Mouse (Mus musculus): ENCODE results near the gene Pnisr.

Gene Pnisr

DNA sequence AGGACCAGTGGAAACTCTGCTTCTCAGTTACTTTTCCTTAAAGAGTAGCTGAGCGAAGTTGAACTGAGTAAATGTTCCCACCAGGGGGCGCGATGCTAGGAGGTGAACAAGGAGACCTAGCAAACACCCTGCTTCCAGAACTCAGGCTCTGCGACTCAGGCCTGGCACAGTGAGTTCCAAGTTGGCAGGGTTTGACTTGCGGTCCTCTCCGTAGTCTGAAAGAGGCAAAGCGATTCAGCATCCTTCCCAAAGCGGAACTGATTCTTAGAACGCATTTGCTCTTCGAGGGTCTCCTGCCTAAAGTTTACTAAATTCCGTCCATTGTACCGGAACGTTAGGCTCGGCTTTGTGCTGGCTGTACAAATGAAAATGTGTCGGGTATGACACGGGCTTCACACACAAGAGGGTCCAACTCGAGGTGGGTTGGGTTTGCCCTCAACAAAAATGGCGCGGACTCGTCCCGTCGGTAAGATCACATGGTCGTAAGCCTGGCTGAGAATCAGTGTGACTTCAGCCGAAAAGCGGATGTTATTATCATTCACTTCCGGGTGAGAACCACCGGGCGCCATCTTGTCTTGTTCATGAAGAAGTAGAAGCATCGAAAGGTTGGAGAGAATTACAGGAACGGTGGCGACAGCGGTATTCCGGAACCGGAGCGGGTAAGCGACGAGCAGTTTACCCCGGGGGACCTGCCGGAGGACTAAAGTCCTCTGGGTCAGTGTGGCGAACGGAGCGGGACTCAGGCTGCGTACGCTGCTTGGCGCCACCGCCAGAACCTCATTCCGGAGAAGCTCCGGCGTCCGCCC lies at the start of gene Pnisr:
Pnisr (plus strand) TSS at position 103 of the 806 bp plus-strand sequence.
- DNase-seq (ENCODE audit: low spot score), result peak; percentile 96

GRCm38 (mm10) chr4:21801013-21801412 lies 46.4 kb upstream of the Pnisr start:
- DNase-seq (ENCODE audit: low spot score), result no peak

GRCm38 (mm10) chr4:21801620-21802019 lies 45.8 kb upstream of the Pnisr start:
- DNase-seq (ENCODE audit: low spot score), result no peak

- DNase-seq (ENCODE audit: low spot score), result no peak
Measured at GRCm38 (mm10) chr4:21807204-21807603, 40.2 kb upstream of the Pnisr start.

DNA sequence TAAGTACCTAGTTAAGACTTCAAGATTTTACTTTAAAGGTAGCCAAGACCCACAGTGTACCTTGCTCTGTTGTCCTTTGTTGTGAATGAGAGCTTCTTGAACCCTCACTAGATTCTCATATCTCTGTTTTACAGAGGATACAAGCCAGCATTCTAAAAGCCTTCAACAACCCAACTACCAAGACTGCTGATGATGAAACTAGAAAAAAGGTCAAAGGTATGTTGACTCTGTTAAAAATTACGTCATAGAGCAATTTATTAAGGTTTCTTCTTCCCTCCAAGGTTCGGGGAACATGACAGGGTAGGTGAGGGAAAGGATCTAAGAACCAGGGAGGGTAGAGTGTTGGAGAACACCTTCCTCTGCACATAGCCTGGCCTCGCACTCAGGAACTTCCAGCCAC lies 36.8 kb upstream of the Pnisr start:
- no peak for DNase-seq (ENCODE audit: low spot score)

GRCm38 (mm10) chr4:21812635-21813034 lies 34.7 kb upstream of the Pnisr start:
- DNase-seq (ENCODE audit: low spot score), result no peak

DNA sequence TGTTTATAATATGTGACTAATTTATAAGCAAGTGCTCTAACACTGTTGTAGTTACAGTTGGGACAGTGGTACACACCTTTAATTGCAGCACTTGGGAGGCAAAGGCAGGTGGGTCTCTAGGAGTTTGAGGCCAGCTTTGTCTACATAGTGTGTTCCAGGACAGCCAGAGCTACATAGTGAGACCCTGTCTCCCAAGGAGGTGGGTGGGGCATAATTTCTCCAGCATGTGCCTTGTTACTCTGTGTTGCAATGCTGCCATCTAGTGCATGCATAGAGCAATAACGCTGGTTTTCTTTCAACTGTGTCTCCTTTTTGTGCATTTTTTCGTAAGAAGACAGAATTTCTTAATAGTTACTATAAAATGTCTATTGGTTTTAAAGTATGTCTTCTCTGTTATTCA lies 33.4 kb upstream of the Pnisr start:
- DNase-seq (ENCODE audit: low spot score), result peak; percentile 61

DNA sequence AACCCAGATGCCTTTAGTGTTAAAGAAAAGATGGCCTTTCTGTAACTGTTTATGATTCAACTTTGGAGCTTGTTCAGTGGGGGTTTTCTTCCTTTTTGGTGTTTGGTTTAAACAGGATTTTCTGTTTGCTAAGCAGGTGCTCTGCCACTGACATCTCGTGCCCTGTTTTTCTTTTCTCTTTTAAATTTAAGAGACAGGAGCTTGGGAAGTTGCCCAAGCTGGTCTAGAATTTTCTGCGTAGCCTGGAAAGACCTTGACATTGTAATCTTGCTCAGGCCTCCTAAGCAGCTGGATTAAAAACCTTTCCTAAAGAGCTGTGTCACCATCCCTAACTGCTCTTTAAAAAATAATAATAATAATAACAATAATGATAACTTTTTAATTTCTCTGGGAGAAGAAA lies 20.8 kb upstream of the Pnisr start:
- no peak for DNase-seq (ENCODE audit: low spot score)

GRCm38 (mm10) chr4:21832844-21833243 lies 14.5 kb upstream of the Pnisr start:
- no peak for DNase-seq (ENCODE audit: low spot score)

DNA sequence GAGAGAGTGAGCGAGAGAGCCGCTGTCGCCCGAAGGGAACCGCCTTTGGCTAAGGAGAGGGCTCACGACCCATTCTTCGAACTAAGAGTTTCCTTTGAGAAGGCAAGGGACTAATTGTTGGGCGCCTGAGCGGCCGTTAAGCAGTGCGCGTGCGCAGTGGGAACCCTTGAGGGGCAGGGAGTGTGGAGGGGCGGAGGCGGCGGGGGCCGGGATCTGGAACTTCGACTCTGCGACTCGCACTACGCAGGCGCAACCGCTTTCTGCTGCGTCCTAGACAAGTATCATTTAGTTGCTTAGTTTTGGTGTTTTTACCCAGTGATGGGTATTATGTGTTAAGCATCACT lies 876 bp downstream of the Pnisr start:
- peak; percentile 86 for DNase-seq (ENCODE audit: low spot score)

DNA sequence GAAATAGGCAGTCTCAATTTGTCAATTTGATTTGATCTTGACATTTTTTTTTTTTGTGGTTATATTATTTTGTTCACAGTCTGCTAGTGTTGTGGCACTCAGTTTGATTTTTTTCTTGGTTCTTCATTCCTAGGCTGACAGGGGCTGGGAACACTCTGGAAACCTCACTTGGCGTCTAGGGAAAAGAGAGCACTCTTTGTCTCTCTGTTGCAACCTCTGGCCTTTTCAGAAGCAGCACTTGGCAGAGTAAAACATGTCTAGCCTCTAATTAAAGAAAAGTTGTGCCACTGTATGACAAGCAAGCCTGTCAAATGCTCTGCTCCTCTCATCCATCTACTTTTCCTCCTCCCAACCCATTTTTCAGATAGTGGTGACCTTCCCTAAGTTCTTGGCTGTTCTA lies 10.1 kb downstream of the Pnisr start:
- no peak for DNase-seq (ENCODE audit: low spot score)

DNA sequence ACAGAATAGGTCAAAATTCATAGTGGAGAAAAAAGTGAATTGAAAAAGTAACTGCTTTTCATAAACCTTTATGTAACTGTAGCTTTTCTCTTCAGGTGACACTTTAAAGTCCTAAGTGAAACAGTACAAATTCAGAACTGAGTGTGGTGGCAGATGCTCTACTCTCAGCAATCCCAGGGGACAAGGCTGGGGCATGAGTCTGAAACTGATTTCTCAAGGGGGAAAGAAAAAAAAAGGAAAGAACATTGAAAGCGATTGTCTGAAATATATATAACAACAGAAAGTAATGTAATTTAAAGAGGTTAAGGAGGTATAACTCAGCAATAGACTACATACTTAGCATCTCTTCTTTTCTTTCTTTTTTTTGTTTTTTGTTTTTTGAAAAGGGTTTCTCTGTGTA lies 17.8 kb downstream of the Pnisr start:
- no peak for DNase-seq (ENCODE audit: low spot score)

- DNase-seq (ENCODE audit: low spot score), result peak; percentile 19
Measured at GRCm38 (mm10) chr4:21878776-21879175, 31.4 kb downstream of the Pnisr start.

- peak; percentile 74 for DNase-seq (ENCODE audit: low spot score)
Measured at GRCm38 (mm10) chr4:21879565-21880220, 32.3 kb downstream of the Pnisr start, which contains the start of gene Coq3. TSS of gene Coq3 (plus strand) at chr4:21879673.

DNA sequence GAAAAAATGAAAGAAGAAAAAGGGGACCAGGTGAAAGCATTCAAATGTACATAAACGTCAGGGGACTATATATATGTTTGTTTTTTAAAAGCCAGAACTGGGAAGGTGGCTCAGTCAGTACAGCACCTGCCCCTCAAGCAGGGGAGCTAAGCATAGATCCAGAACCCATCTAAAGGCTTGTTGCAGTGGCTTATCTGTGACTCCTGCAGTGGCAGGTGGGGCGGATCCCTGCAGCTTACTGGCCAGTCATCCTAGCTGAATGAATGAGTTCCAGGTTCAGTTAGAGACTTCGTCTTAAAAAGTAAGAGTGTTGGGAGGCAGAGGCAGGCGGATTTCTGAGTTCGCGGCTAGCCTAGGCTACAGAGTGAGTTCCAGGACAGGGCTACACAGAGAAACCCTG lies 35.4 kb downstream of the Pnisr start:
- DNase-seq (ENCODE audit: low spot score), result no peak

DNA sequence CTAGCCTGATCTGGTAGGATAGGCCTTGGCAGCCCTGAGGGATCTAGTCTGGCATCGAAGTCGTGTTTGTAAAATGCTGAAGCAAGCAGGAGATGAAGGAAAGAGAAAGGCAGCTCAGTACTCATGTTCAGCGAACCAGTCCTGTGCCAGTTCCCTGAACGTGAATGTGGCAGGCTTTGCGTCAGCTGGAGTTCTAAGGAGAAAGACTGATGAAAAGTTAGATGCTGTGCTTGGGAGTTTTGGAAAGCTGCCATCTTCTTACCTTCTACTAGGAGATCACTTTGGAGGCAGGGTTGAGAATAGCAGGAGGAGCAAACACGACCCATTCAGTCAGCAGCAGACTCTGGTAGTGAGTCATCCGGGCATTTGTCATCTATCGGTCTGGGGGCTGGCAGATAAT lies 38.4 kb downstream of the Pnisr start:
- DNase-seq (ENCODE audit: low spot score), result no peak

Data from c-Kit-positive CD71-positive TER-119-positive erythroid progenitor cells, embryonic 14.5 days (primary cell).